Mouse (Mus musculus) urinary bladder, adult 2 months (tissue): ENCODE data around the gene Abca1. TPM values are rescaled to one million over a fixed set of nuclear protein-coding genes. Genes with fewer than 3 reads are reported as not detected.

Experiments
- DNase-seq: peaks from one replicate; pipeline ENCODE4 v3.0.0; 2022; ENCODE audit warnings: low spot score
- polyA plus RNA-seq: library from polyadenylated mRNA; depleted of rRNA; stranded (reverse); fragments of >200 nt; gene quantifications from 2 replicates; pipeline ENCODE4 v1.2.3, GENCODE M21; 2012

Gene Abca1
- polyA plus RNA-seq, 1 experiment = 26.4 TPM

- no peak for DNase-seq
Observed at GRCm38 (mm10) chr4:53121516-53122227, 38.0 kb downstream of the Abca1 start.

- DNase-seq = no peak
Observed at GRCm38 (mm10) chr4:53121084-53121483, 38.6 kb downstream of the Abca1 start.

DNA sequence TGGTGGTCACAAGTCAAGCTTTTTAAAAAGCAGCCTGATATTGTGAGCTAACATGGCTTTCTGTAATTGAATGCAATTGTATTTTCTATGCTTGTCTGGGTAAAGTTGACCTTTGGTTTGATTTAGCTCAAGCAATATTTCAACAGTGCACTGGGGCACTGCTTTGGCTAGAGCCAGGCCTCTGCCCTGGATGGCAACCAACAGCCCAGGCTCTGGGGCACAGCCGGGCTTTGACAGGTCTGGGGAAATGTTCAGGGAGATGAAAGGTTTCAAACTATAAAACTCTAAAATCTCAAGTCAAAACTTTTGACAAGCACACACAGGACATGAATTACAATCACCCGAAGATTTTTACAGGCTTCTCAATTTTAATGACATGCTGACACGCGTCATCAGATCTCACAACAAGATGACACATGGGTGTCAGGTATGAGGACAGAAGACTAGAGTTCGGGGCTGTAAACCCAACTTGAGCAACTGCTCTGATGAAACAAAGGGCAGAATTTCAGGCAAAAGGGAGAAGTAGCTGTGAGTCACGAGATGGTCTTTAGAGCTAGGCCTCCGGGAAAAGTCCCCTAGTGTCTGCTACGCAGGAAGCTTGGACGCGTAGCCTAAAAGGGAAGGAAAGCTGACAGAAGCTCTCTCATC lies 39.5 kb downstream of the Abca1 start:
- no peak for DNase-seq

GRCm38 (mm10) chr4:53118643-53119042 lies 41.1 kb downstream of the Abca1 start:
- no peak for DNase-seq

- DNase-seq = no peak
Observed at GRCm38 (mm10) chr4:53117610-53118009, 42.1 kb downstream of the Abca1 start.

DNA sequence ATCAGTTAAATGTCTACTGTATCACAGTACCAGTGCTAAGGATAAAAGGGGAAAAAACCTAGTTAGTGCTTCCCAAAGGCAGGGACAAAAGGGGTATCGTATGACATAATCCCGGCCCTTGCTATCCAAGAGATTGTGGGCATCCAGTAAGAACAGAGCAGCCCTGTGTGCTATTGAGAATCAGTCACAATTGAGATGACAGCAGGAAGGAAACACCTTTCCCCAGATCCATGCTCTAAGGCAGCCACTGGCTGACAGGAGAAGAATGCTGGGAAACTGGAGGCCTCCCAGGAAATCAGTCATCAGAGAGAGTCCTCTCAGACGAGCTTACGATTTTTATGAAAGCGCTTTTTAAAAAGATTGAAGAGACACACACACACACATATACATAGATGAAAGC lies 42.6 kb downstream of the Abca1 start:
- no peak for DNase-seq

- no peak for DNase-seq
Observed at GRCm38 (mm10) chr4:53115866-53116265, 43.8 kb downstream of the Abca1 start.

DNA sequence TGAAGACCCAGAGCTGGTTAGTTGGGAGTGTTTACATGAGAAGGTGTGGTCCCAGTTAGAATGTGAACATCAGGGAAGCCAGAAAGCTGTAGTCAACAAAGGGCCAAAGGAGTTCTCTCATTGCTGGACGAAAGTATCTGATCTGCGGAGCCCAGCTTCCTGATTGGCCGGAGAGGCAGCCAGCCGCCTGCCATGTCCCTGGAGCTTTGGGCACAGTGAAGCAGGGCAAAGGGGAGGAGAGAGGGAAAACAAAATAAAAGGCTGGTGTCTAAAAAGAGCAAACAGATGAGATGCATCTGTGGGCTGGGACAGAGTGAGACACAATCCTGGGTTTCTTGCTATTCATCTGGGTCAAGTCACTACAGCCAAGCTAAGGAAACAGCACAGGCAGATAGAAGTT lies 44.3 kb downstream of the Abca1 start:
- DNase-seq = no peak

- DNase-seq = no peak
Observed at GRCm38 (mm10) chr4:53111919-53112355, 47.8 kb downstream of the Abca1 start.

- no peak for DNase-seq
Observed at GRCm38 (mm10) chr4:53110356-53110755, 49.3 kb downstream of the Abca1 start.

GRCm38 (mm10) chr4:53109381-53109928 lies 50.2 kb downstream of the Abca1 start:
- no peak for DNase-seq

GRCm38 (mm10) chr4:53108194-53108593 lies 51.5 kb downstream of the Abca1 start:
- no peak for DNase-seq

GRCm38 (mm10) chr4:53106732-53107131 lies 53.0 kb downstream of the Abca1 start:
- no peak for DNase-seq

- DNase-seq = no peak
Observed at GRCm38 (mm10) chr4:53106071-53106470, 53.6 kb downstream of the Abca1 start.

GRCm38 (mm10) chr4:53104634-53105033 lies 55.1 kb downstream of the Abca1 start:
- DNase-seq = no peak

DNA sequence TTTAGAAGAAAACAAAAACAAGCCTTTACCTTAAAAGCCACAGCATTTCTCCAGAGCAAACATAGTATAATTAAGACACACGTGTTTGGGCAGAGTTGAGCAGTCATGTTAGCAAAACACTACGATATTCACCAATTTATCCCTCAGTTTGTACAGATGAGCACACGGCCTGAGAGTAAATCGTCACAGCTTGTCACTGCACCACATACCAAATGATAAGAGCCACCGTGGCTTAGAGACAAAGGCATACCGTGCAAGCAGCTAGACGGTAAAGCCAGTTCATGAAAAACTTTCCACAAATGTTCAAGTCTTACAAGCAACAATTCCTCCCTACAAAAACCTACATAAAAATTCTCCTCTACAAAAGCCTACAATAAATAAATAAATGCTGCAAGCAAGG lies 57.2 kb downstream of the Abca1 start:
- no peak for DNase-seq

- no peak for DNase-seq
Observed at GRCm38 (mm10) chr4:53101306-53101705, 58.4 kb downstream of the Abca1 start.

- DNase-seq = no peak
Observed at GRCm38 (mm10) chr4:53100492-53100891, 59.2 kb downstream of the Abca1 start.

- no peak for DNase-seq
Observed at GRCm38 (mm10) chr4:53094850-53095249, 64.8 kb downstream of the Abca1 start.

GRCm38 (mm10) chr4:53094331-53094730 lies 65.4 kb downstream of the Abca1 start:
- no peak for DNase-seq

GRCm38 (mm10) chr4:53093615-53094014 lies 66.1 kb downstream of the Abca1 start:
- no peak for DNase-seq

DNA sequence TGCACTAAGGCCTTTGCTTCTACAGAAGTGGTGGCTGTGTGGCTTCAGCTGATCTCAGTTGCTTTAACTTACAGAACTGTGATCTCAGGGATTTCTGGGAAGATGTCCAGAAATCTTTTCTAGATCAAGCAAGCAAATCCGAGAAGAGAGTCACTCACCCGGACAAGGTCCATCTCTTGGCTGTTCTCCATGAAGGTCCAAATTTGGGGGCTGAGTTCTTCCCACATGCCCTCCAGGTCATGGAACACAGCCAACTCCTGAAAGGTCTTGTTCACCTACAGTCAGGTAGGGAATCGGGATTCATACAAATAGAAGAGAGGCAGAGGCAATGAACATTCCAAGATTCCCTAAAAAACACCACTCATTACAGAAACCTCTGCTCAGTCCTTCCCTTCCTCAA lies 70.1 kb downstream of the Abca1 start:
- DNase-seq = no peak

DNA sequence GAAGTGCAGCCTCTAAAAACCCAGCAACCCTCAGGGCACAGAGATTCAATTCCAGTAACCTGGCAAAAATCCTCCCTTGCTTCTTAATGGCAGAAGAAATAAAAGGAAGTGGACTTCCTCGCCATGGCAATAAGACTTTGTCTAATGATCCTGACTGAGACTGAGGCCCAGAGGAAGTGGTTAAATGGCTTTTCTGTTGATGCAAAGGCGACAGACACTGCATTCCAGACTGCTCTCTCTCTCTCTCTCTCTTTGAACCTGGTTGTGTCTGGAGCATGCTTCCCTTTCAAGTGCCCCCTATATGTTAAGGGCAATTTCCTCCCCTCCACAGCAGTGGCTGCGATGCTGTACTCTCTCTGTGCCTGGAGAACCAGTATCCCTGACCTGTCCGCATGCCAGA lies 70.7 kb downstream of the Abca1 start:
- DNase-seq = no peak
